Mouse (Mus musculus) cortical plate, adult 2 months (tissue): ENCODE measurements at regions not wholly inside any gene's neighbourhood (a gene's known extent, or its start where the extent isn't known, plus 50 kb on each side); places are given as distances from the start of the nearest gene placed in this dataset.

Source experiments
- CTCF ChIP-seq: fragments of 200-500 bp; IDR thresholded peaks from 2 replicates; pipeline ENCODE4 v1.5.1; 2011; ENCODE audit warnings: mild to moderate bottlenecking, control low read depth, low read length; ENCODE audit not compliant: insufficient read depth; ENCODE audit errors: extremely low read depth
- POLR2A ChIP-seq: fragments of 200-500 bp; IDR thresholded peaks from 2 replicates; pipeline ENCODE4 v1.6.1; 2011; ENCODE audit warnings: mild to moderate bottlenecking, low read length, control low read depth; ENCODE audit not compliant: insufficient read depth; ENCODE audit errors: extremely low read depth

DNA sequence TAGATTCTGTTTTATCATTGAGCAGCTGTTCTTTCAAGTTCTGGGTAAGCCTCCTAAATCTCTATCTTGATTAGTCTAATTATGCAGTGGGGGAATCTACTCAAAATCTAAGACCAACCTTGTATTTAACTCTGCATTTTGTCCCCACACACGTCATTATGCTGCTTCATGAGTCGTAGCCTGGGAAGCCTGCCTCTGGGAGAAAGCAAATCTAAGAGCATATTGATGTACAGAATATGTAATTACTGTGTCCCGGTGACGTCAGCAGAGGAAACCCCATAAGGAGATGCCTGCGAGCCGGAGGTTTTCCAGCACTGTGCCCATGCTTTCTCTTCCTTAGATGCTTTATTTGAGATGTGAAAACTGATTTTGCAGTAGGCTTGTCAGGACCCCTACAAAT lies 161.7 kb downstream of the Rps29 start:
- no peak for TF ChIP-seq CTCF
- no peak for TF ChIP-seq POLR2A
